Mouse (Mus musculus): ENCODE results near the gene Glb1l. TPM values are rescaled to one million over a fixed set of nuclear protein-coding genes. Genes with fewer than 3 reads are reported as not detected.

Glb1l gene
- polyA plus RNA-seq, 1 experiment: 21.2 TPM

DNA sequence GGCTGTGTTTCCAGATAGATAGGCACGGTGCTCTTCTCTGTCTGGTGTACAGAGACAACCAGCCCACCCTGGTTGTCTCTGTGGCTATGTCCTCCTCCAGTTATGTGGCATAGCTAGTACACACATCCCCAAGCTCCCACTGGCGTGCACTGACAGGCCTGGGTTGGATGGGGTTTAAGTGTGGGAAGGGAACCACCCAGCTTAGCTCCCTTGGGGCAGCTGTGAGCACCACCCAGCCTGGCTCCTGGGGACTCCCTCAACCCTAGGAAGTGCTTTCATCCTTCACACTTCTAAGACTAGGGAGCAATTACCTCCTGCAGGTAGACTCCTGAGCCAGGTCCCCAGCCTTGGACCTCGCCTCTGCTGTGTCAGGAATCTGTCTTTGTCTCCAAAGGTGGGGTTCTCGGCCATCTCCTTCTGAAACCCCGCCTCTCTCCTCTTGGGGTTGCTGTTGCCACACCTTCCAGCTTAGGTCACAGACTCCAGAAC lies 21.1 kb upstream of the Glb1l start, which contains the start of gene A630095N17Rik:
Gene A630095N17Rik (minus strand): TSS at position 439 of the 489 bp plus-strand sequence.
- TF ChIP-seq CTCF (IDR thresholded peaks at IDR 0.05; ENCODE audit: extremely low read depth, insufficient read depth, low read length) (no peak), POLR2A (IDR thresholded peaks at IDR 0.05; ENCODE audit: extremely low read depth, insufficient read depth, low read length) (no peak)
- no peak within 1 kb of the TSS for H3K27ac ChIP-seq (ENCODE audit: insufficient read depth, low read length)
- peaks cover 1% of the 10 kb centered on the region; the same call in 1 of the 2 replicates for H3K4me1 ChIP-seq (ENCODE audit: control insufficient read depth, insufficient read depth, low read length)
- H3K4me3 ChIP-seq (ENCODE audit: insufficient read depth, low read length): no peak within 1 kb of the TSS

DNA sequence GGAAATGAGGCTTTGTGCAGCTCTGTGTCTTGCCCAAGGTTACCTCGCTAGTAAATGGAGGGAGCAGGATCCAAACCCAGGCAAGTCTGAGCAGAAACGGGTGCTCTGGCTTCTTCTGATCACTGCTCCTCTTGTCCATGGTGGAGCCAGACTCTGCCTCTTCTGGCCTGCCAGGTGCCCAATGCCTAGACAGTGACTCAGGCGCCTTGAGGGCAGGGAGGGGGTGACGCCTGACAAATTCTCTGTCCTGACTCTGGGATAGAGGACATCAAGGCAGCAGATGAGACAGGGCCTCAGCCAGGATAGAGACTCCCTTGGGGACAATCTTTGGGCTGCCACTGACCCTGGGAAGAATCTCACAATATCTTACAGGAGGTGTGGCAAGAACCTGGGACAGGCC lies 20.6 kb upstream of the Glb1l start:
- peaks cover 1% of the 10 kb centered on the region; the same call in 1 of the 2 replicates for H3K4me1 ChIP-seq (ENCODE audit: control insufficient read depth, insufficient read depth, low read length)
- H3K27ac ChIP-seq (ENCODE audit: insufficient read depth, low read length): no peak overlapping the region
- no peak overlapping the region for H3K4me3 ChIP-seq (ENCODE audit: insufficient read depth, low read length)
- no peak for TF ChIP-seq POLR2A (IDR thresholded peaks at IDR 0.05; ENCODE audit: extremely low read depth, insufficient read depth, low read length)
- no peak for TF ChIP-seq CTCF (IDR thresholded peaks at IDR 0.05; ENCODE audit: extremely low read depth, insufficient read depth, low read length)

DNA sequence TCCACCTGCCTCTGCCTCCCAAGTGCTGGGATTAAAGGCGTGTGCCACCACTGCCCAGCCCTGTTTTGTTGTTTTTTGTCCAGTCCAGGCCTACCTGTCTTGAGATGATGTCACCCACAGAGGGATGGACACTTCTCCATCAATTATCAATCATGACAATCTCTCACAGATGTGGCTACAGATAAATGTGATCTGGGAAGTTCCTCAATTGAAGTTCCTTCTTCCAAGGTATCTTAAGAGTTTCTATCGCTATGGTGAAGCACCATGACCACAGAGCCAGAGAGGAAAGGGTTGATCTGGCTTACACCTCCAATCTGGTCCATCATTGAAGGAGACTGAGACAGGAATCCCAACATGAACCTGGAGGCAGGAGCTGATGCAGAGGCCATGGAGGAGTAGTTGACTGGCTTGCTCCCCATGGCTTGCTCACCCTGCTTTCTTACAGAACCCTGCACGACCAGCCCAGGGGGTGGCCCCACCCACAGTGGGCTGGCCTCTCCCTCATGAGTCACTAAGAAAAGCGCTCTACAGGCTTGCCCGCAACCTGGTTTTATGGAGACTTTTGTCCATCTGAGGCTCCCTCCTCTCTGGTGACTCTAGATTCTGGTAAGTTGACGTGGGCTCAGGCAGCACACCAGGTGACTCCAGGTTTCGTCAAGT lies 19.9 kb upstream of the Glb1l start:
- TF ChIP-seq CTCF (IDR thresholded peaks at IDR 0.05; ENCODE audit: extremely low read depth, insufficient read depth, low read length) (no peak), POLR2A (IDR thresholded peaks at IDR 0.05; ENCODE audit: extremely low read depth, insufficient read depth, low read length) (no peak)
- no peak overlapping the region for H3K27ac ChIP-seq (ENCODE audit: insufficient read depth, low read length)
- no peaks in the 10 kb centered on the region; the same call in 1 of the 2 replicates for H3K4me1 ChIP-seq (ENCODE audit: control insufficient read depth, insufficient read depth, low read length)
- H3K4me3 ChIP-seq (ENCODE audit: insufficient read depth, low read length): no peak overlapping the region

- TF ChIP-seq POLR2A (IDR thresholded peaks at IDR 0.05; ENCODE audit: extremely low read depth, insufficient read depth, low read length): no peak
- TF ChIP-seq CTCF (IDR thresholded peaks at IDR 0.05; ENCODE audit: extremely low read depth, insufficient read depth, low read length): no peak
- H3K4me3 ChIP-seq (ENCODE audit: insufficient read depth, low read length): no peak overlapping the region
- H3K27ac ChIP-seq (ENCODE audit: insufficient read depth, low read length): no peak overlapping the region
- H3K4me1 ChIP-seq (ENCODE audit: control insufficient read depth, insufficient read depth, low read length): no peaks in the 10 kb centered on the region
Measured at GRCm38 (mm10) chr1:75229158-75229557, 18.5 kb upstream of the Glb1l start.

GRCm38 (mm10) chr1:75227653-75228052 lies 17.0 kb upstream of the Glb1l start:
- Histone ChIP-seq H3K4me1 (ENCODE audit: control insufficient read depth, insufficient read depth, low read length) (no peaks in the 10 kb centered on the region), H3K4me3 (ENCODE audit: insufficient read depth, low read length) (no peak overlapping the region), H3K27ac (ENCODE audit: insufficient read depth, low read length) (no peak overlapping the region)
- TF ChIP-seq CTCF (IDR thresholded peaks at IDR 0.05; ENCODE audit: extremely low read depth, insufficient read depth, low read length) (no peak), POLR2A (IDR thresholded peaks at IDR 0.05; ENCODE audit: extremely low read depth, insufficient read depth, low read length) (no peak)

DNA sequence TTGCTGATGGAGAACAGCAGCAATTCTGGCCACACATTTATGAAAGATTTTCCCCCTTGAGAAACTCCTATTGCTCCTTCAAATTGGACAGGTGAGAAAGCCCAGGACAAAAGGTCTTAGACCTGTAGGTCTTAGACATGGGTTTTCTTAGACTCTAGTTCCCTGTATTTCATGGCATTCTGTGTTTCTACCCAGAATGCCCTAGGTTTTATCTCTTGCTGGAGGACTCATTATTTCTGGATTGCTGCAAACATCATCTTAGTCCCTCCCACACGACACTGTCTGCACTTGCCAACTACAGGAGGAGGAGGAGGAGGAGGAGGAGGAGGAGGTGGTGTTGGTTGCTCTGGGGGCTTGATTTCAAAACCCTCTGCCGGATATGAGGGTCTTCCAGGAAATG lies 15.5 kb upstream of the Glb1l start:
- Histone ChIP-seq H3K4me1 (ENCODE audit: control insufficient read depth, insufficient read depth, low read length) (no peaks in the 10 kb centered on the region), H3K27ac (ENCODE audit: insufficient read depth, low read length) (no peak overlapping the region), H3K4me3 (ENCODE audit: insufficient read depth, low read length) (no peak overlapping the region)
- TF ChIP-seq POLR2A (IDR thresholded peaks at IDR 0.05; ENCODE audit: extremely low read depth, insufficient read depth, low read length): no peak
- no peak for TF ChIP-seq CTCF (IDR thresholded peaks at IDR 0.05; ENCODE audit: extremely low read depth, insufficient read depth, low read length)

DNA sequence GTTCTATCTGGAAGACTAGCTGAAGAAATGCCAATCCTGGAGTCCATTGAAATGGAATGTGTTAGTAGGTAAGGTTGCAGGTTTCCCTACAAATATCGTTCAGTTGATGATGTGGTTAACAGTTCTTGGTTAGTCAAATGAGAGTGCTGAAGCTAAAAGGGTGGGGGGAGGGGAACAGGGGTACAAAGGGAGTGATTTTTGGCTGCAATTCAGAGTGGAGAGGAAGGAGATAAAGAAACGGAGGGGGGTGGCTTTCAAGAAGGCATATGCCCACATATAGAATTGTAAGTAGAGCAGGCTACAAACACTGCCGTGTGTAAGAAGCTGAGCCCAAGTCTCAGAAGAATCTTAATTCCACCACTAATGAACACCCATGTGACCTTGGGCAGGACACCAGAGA lies 14.9 kb upstream of the Glb1l start:
- Histone ChIP-seq H3K4me1 (ENCODE audit: control insufficient read depth, insufficient read depth, low read length) (no peaks in the 10 kb centered on the region), H3K27ac (ENCODE audit: insufficient read depth, low read length) (no peak overlapping the region), H3K4me3 (ENCODE audit: insufficient read depth, low read length) (no peak overlapping the region)
- TF ChIP-seq POLR2A (IDR thresholded peaks at IDR 0.05; ENCODE audit: extremely low read depth, insufficient read depth, low read length) (no peak), CTCF (IDR thresholded peaks at IDR 0.05; ENCODE audit: extremely low read depth, insufficient read depth, low read length) (no peak)

DNA sequence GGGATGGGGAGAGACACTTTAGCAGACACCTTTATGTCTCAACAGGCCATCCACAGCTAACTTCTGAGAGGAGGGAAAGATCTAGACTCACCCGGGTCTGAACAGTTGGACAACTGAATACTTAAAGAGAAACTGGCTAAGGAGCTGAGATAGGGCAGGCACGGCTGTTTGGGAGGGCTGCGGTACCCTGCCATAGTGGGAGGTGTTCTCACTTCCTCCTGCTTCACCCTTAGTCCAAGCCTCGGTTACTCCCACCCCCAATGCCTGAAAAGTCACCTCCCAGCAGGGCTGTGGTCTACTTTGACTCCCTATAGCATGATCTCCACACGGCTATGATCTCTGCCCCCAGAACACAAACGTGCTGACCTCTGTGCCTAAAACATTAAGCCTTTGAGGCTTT lies 12.9 kb upstream of the Glb1l start:
- no peak overlapping the region for H3K27ac ChIP-seq (ENCODE audit: insufficient read depth, low read length)
- H3K4me3 ChIP-seq (ENCODE audit: insufficient read depth, low read length): no peak overlapping the region
- H3K4me1 ChIP-seq (ENCODE audit: control insufficient read depth, insufficient read depth, low read length): no peaks in the 10 kb centered on the region
- TF ChIP-seq CTCF (IDR thresholded peaks at IDR 0.05; ENCODE audit: extremely low read depth, insufficient read depth, low read length) (no peak), POLR2A (IDR thresholded peaks at IDR 0.05; ENCODE audit: extremely low read depth, insufficient read depth, low read length) (no peak)

- H3K27ac ChIP-seq (ENCODE audit: insufficient read depth, low read length): no peak overlapping the region
- TF ChIP-seq POLR2A (IDR thresholded peaks at IDR 0.05; ENCODE audit: extremely low read depth, insufficient read depth, low read length): no peak
- no peak for TF ChIP-seq CTCF (IDR thresholded peaks at IDR 0.05; ENCODE audit: extremely low read depth, insufficient read depth, low read length)
- no peak overlapping the region for H3K4me3 ChIP-seq (ENCODE audit: insufficient read depth, low read length)
- no peaks in the 10 kb centered on the region for H3K4me1 ChIP-seq (ENCODE audit: control insufficient read depth, insufficient read depth, low read length)
Measured at GRCm38 (mm10) chr1:75222926-75223325, 12.3 kb upstream of the Glb1l start.

- no peak for TF ChIP-seq CTCF (IDR thresholded peaks at IDR 0.05; ENCODE audit: extremely low read depth, insufficient read depth, low read length)
- no peak for TF ChIP-seq POLR2A (IDR thresholded peaks at IDR 0.05; ENCODE audit: extremely low read depth, insufficient read depth, low read length)
- H3K4me3 ChIP-seq (ENCODE audit: insufficient read depth, low read length): no peak overlapping the region
- no peak overlapping the region for H3K27ac ChIP-seq (ENCODE audit: insufficient read depth, low read length)
- H3K4me1 ChIP-seq (ENCODE audit: control insufficient read depth, insufficient read depth, low read length): 0 out of 2 replicates have a peak, but pooled peaks cover 1% of the 10 kb centered on the region
Measured at GRCm38 (mm10) chr1:75221538-75221937, 10.9 kb upstream of the Glb1l start.

Measured in cortical plate, adult 2 months (tissue).